Mouse (Mus musculus): ENCODE measurements around the gene Taok3. TPM values are rescaled to one million over a fixed set of nuclear protein-coding genes. Genes with fewer than 3 reads are reported as not detected.
A peak's percentile ranks its signal among the peaks of the same experiment; 100 is the strongest.

Taok3 gene
- polyA plus RNA-seq, 1 experiment from 2014 or later, result 32.1 TPM

GRCm38 (mm10) chr5:117104329-117104728 lies 15.6 kb upstream of the Taok3 start:
- H3K9me3 ChIP-seq (replicated peaks; ENCODE audit: control insufficient read depth, low read length), result no peaks in the 10 kb centered on the region
- 96% methylated on average over 12 of the region's 12 CpGs for WGBS
- H3K4me2 ChIP-seq (ENCODE audit: low read length), result no peak overlapping the region
- no peak for ATAC-seq
- DNase-seq (ENCODE audit: low spot score), result no peak
- no peak overlapping the region for H3K9ac ChIP-seq (ENCODE audit: low read length)
- no peaks in the 10 kb centered on the region for H3K27me3 ChIP-seq (replicated peaks; ENCODE audit: control insufficient read depth, insufficient read depth, low read length)
- peaks cover 97% of the 10 kb centered on the region for H3K36me3 ChIP-seq (ENCODE audit: control insufficient read depth, insufficient read depth, low read length)
- no peak overlapping the region for H3K27ac ChIP-seq (ENCODE audit: low read depth, low read length)
- H3K4me3 ChIP-seq (ENCODE audit: low read depth, low read length), result no peak overlapping the region
- H3K4me1 ChIP-seq (ENCODE audit: control insufficient read depth, insufficient read depth, low read length), result no peaks in the 10 kb centered on the region

- H3K9ac ChIP-seq (ENCODE audit: low read length), result no peak overlapping the region
- 43% methylated on average over 9 of the region's 9 CpGs for WGBS
- H3K4me3 ChIP-seq (ENCODE audit: low read depth, low read length), result no peak overlapping the region
- H3K9me3 ChIP-seq (replicated peaks; ENCODE audit: control insufficient read depth, low read length), result no peaks in the 10 kb centered on the region
- no peak overlapping the region for H3K27ac ChIP-seq (ENCODE audit: low read depth, low read length)
- no peaks in the 10 kb centered on the region for H3K27me3 ChIP-seq (replicated peaks; ENCODE audit: control insufficient read depth, insufficient read depth, low read length)
- no peak for DNase-seq (ENCODE audit: low spot score)
- H3K4me2 ChIP-seq (ENCODE audit: low read length), result no peak overlapping the region
- peaks cover 91% of the 10 kb centered on the region for H3K36me3 ChIP-seq (ENCODE audit: control insufficient read depth, insufficient read depth, low read length)
- no peaks in the 10 kb centered on the region for H3K4me1 ChIP-seq (ENCODE audit: control insufficient read depth, insufficient read depth, low read length)
- ATAC-seq, result 0 out of 2 replicates have a peak, but pooled peaks have one; percentile 23
Measured at GRCm38 (mm10) chr5:117105761-117106160, 14.2 kb upstream of the Taok3 start.

- H3K4me1 ChIP-seq (ENCODE audit: control insufficient read depth, insufficient read depth, low read length), result no peaks in the 10 kb centered on the region
- WGBS, result 94% methylated on average over 13 of the region's 13 CpGs
- no peak overlapping the region for H3K4me3 ChIP-seq (ENCODE audit: low read depth, low read length)
- DNase-seq (ENCODE audit: low spot score), result no peak
- H3K9me3 ChIP-seq (replicated peaks; ENCODE audit: control insufficient read depth, low read length), result no peaks in the 10 kb centered on the region
- H3K9ac ChIP-seq (ENCODE audit: low read length), result no peak overlapping the region
- no peak overlapping the region for H3K27ac ChIP-seq (ENCODE audit: low read depth, low read length)
- no peaks in the 10 kb centered on the region for H3K27me3 ChIP-seq (replicated peaks; ENCODE audit: control insufficient read depth, insufficient read depth, low read length)
- no peak for ATAC-seq
- H3K36me3 ChIP-seq (ENCODE audit: control insufficient read depth, insufficient read depth, low read length), result peaks cover 88% of the 10 kb centered on the region
- no peak overlapping the region for H3K4me2 ChIP-seq (ENCODE audit: low read length)
Measured at GRCm38 (mm10) chr5:117108292-117108691, 11.6 kb upstream of the Taok3 start.

- H3K36me3 ChIP-seq (ENCODE audit: control insufficient read depth, insufficient read depth, low read length), result peaks cover 84% of the 10 kb centered on the region
Measured at GRCm38 (mm10) chr5:117108731-117109130, 11.2 kb upstream of the Taok3 start.

GRCm38 (mm10) chr5:117109522-117109921 lies 10.4 kb upstream of the Taok3 start:
- 91% methylated on average over 8 of the region's 8 CpGs for WGBS
- Histone ChIP-seq H3K36me3 (ENCODE audit: control insufficient read depth, insufficient read depth, low read length) (peaks cover 77% of the 10 kb centered on the region), H3K4me1 (ENCODE audit: control insufficient read depth, insufficient read depth, low read length) (no peaks in the 10 kb centered on the region), H3K27ac (ENCODE audit: low read depth, low read length) (no peak overlapping the region), H3K4me3 (ENCODE audit: low read depth, low read length) (no peak overlapping the region), H3K9ac (ENCODE audit: low read length) (no peak overlapping the region), H3K27me3 (replicated peaks; ENCODE audit: control insufficient read depth, insufficient read depth, low read length) (no peaks in the 10 kb centered on the region), H3K4me2 (ENCODE audit: low read length) (no peak overlapping the region), H3K9me3 (replicated peaks; ENCODE audit: control insufficient read depth, low read length) (no peaks in the 10 kb centered on the region)
- no peak for ATAC-seq
- no peak for DNase-seq (ENCODE audit: low spot score)

More at GRCm38 (mm10) chr5:117108731-117109130, 11.2 kb upstream of the Taok3 start:
- H3K4me3 ChIP-seq (ENCODE audit: low read depth, low read length), result no peak overlapping the region
- DNase-seq (ENCODE audit: low spot score) (no peak), ATAC-seq (no peak)
- WGBS, result 97% methylated on average over 13 of the region's 13 CpGs
- no peak overlapping the region for H3K27ac ChIP-seq (ENCODE audit: low read depth, low read length)
- H3K4me2 ChIP-seq (ENCODE audit: low read length), result no peak overlapping the region
- H3K27me3 ChIP-seq (replicated peaks; ENCODE audit: control insufficient read depth, insufficient read depth, low read length), result no peaks in the 10 kb centered on the region
- H3K9me3 ChIP-seq (replicated peaks; ENCODE audit: control insufficient read depth, low read length), result no peaks in the 10 kb centered on the region
- H3K9ac ChIP-seq (ENCODE audit: low read length), result no peak overlapping the region
- no peaks in the 10 kb centered on the region for H3K4me1 ChIP-seq (ENCODE audit: control insufficient read depth, insufficient read depth, low read length)

GRCm38 (mm10) chr5:117111064-117111773 lies 8.7 kb upstream of the Taok3 start:
- Histone ChIP-seq H3K36me3 (ENCODE audit: control insufficient read depth, insufficient read depth, low read length) (peaks cover 60% of the 10 kb centered on the region), H3K4me2 (ENCODE audit: low read length) (no peak overlapping the region), H3K9me3 (replicated peaks; ENCODE audit: control insufficient read depth, low read length) (no peaks in the 10 kb centered on the region), H3K27ac (ENCODE audit: low read depth, low read length) (no peak overlapping the region), H3K27me3 (replicated peaks; ENCODE audit: control insufficient read depth, insufficient read depth, low read length) (no peaks in the 10 kb centered on the region), H3K9ac (ENCODE audit: low read length) (no peak overlapping the region), H3K4me1 (ENCODE audit: control insufficient read depth, insufficient read depth, low read length) (0 out of 2 replicates have a peak, but pooled peaks cover 2% of the 10 kb centered on the region), H3K4me3 (ENCODE audit: low read depth, low read length) (no peak overlapping the region)
- DNase-seq (ENCODE audit: low spot score) (no peak), ATAC-seq (no peak)
- WGBS, result 91% methylated on average over 16 of the region's 16 CpGs

- DNase-seq (ENCODE audit: low spot score), result no peak
- no peak overlapping the region for H3K27ac ChIP-seq (ENCODE audit: low read depth, low read length)
- no peaks in the 10 kb centered on the region for H3K27me3 ChIP-seq (replicated peaks; ENCODE audit: control insufficient read depth, insufficient read depth, low read length)
- H3K9ac ChIP-seq (ENCODE audit: low read length), result no peak overlapping the region
- no peak overlapping the region for H3K4me2 ChIP-seq (ENCODE audit: low read length)
- H3K36me3 ChIP-seq (ENCODE audit: control insufficient read depth, insufficient read depth, low read length), result peaks cover 55% of the 10 kb centered on the region
- no peak overlapping the region for H3K4me3 ChIP-seq (ENCODE audit: low read depth, low read length)
- no peak for ATAC-seq
- H3K4me1 ChIP-seq (ENCODE audit: control insufficient read depth, insufficient read depth, low read length), result 0 out of 2 replicates have a peak, but pooled peaks cover 2% of the 10 kb centered on the region
- H3K9me3 ChIP-seq (replicated peaks; ENCODE audit: control insufficient read depth, low read length), result no peaks in the 10 kb centered on the region
- WGBS, result 95% methylated on average over 7 of the region's 7 CpGs
Measured at GRCm38 (mm10) chr5:117111774-117112112, 8.2 kb upstream of the Taok3 start.

DNA sequence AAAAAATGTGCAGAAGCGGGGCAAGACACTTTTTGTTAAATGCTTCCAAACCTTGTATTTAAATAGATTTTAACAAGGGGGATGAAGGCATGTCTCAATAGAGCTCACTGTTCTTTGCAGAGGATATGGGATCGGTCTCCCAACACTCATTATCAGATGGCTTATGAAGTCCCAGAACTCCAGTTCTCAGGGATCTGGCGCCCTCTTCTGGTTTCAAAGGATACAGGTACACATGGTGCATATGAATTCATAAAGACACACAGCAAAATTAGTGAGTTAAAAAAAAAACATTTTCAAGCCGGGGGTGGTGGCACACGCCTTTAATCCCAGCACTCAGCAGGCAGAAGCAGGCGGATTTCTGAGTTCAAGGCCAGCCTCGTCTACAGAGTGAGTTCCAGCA lies 6.6 kb upstream of the Taok3 start:
- Histone ChIP-seq H3K4me3 (ENCODE audit: low read depth, low read length) (no peak overlapping the region), H3K9me3 (replicated peaks; ENCODE audit: control insufficient read depth, low read length) (no peaks in the 10 kb centered on the region), H3K27ac (ENCODE audit: low read depth, low read length) (no peak overlapping the region), H3K9ac (ENCODE audit: low read length) (no peak overlapping the region), H3K4me2 (ENCODE audit: low read length) (no peak overlapping the region), H3K4me1 (ENCODE audit: control insufficient read depth, insufficient read depth, low read length) (0 out of 2 replicates have a peak, but pooled peaks cover 2% of the 10 kb centered on the region), H3K27me3 (replicated peaks; ENCODE audit: control insufficient read depth, insufficient read depth, low read length) (no peaks in the 10 kb centered on the region), H3K36me3 (ENCODE audit: control insufficient read depth, insufficient read depth, low read length) (peaks cover 40% of the 10 kb centered on the region)
- 89% methylated on average over 7 of the region's 7 CpGs for WGBS
- ATAC-seq, result no peak
- peak; percentile 50 for DNase-seq (ENCODE audit: low spot score)

- H3K9ac ChIP-seq (ENCODE audit: low read length), result peak overlapping the region; percentile 89
- H3K4me1 ChIP-seq (ENCODE audit: control insufficient read depth, insufficient read depth, low read length), result 0 out of 2 replicates have a peak, but pooled peaks cover 2% of the 10 kb centered on the region
- H3K9me3 ChIP-seq (replicated peaks; ENCODE audit: control insufficient read depth, low read length), result no peaks in the 10 kb centered on the region
- no peaks in the 10 kb centered on the region for H3K27me3 ChIP-seq (replicated peaks; ENCODE audit: control insufficient read depth, insufficient read depth, low read length)
- WGBS, result 5% methylated on average over 16 of the region's 16 CpGs
- H3K4me2 ChIP-seq (ENCODE audit: low read length), result peak overlapping the region; percentile 64
- DNase-seq (ENCODE audit: low spot score) (peak; percentile 58), ATAC-seq (no peak)
- H3K36me3 ChIP-seq (ENCODE audit: control insufficient read depth, insufficient read depth, low read length), result peaks cover 27% of the 10 kb centered on the region
- no peak overlapping the region for H3K27ac ChIP-seq (ENCODE audit: low read depth, low read length)
- peak overlapping the region; percentile 93 for H3K4me3 ChIP-seq (ENCODE audit: low read depth, low read length)
Measured at GRCm38 (mm10) chr5:117114581-117115192, 5.2 kb upstream of the Taok3 start.

All from forebrain, embryonic 14.5 days (tissue).